Mouse (Mus musculus) midbrain, embryonic 11.5 days (tissue): ENCODE results near the gene Rangap1. TPM values are rescaled to one million over a fixed set of nuclear protein-coding genes. Genes with fewer than 3 reads are reported as not detected.

ENCODE experiments used
- ATAC-seq: fragments of 200-750 bp; cut with Nextera tagmentation; 2 replicates; pipeline ENCODE4 v1.8.0; 2017; ENCODE audit warnings: moderate TSS enrichment, moderate library complexity; ENCODE audit not compliant: low FRiP score
- DNase-seq: peaks from one replicate; pipeline ENCODE4 v3.0.0; 2015; ENCODE audit warnings: low spot score; ENCODE audit errors: missing footprints
- H3K27ac ChIP-seq: fragments of 300-500 bp; sonication (generic); 2 replicates; pipeline ENCODE4 v1.5.1; 2014; ENCODE audit warnings: low read depth, low read length
- H3K27me3 ChIP-seq: fragments of 300-500 bp; sonication (generic); 2 replicates; pipeline ENCODE4 v1.6.1; 2014; ENCODE audit warnings: mild to moderate bottlenecking, low read length, moderate library complexity, mixed read lengths; ENCODE audit not compliant: control insufficient read depth, insufficient read depth
- H3K36me3 ChIP-seq: fragments of 300-500 bp; sonication (generic); 2 replicates; pipeline ENCODE4 v1.6.1; 2014; ENCODE audit warnings: mild to moderate bottlenecking, low read length, moderate library complexity, mixed read lengths; ENCODE audit not compliant: control insufficient read depth, insufficient read depth
- H3K4me1 ChIP-seq: fragments of 300-500 bp; sonication (generic); 2 replicates; pipeline ENCODE4 v1.6.1; 2014; ENCODE audit warnings: low read length; ENCODE audit not compliant: control insufficient read depth, insufficient read depth
- H3K4me2 ChIP-seq: fragments of 300-500 bp; sonication (generic); 2 replicates; pipeline ENCODE4 v1.6.1; 2014; ENCODE audit warnings: mild to moderate bottlenecking, moderate library complexity
- H3K4me3 ChIP-seq: fragments of 300-500 bp; sonication (generic); 2 replicates; pipeline ENCODE4 v1.5.1; 2014; ENCODE audit warnings: low read depth, low read length
- H3K9ac ChIP-seq: fragments of 300-500 bp; sonication (generic); 2 replicates; pipeline ENCODE4 v1.6.1; 2014; ENCODE audit warnings: low read length
- H3K9me3 ChIP-seq: fragments of 300-500 bp; sonication (generic); 2 replicates; pipeline ENCODE4 v1.6.1; 2016; ENCODE audit warnings: low read length; ENCODE audit not compliant: control insufficient read depth
- WGBS: fragments of 180-500 bp; shearing (Covaris S2); extraction: QIAGEN DNeasy Blood & Tissue Kit; methylation state at CpG from one replicate; pipeline ENCODE4 v1.1.7; 2014; 5-methylcytosine and 5-hydroxymethylcytosine counted together
- polyA plus RNA-seq: library from polyadenylated mRNA; unstranded; fragments of >200 nt; fragmentation: Nextera tagmentation; extraction: Ambion mirVana; gene quantifications from 2 replicates; pipeline ENCODE4 v1.2.1, GENCODE M21; 2014

Gene Rangap1
- polyA plus RNA-seq, 1 experiment from 2014 or later: 152 TPM

DNA sequence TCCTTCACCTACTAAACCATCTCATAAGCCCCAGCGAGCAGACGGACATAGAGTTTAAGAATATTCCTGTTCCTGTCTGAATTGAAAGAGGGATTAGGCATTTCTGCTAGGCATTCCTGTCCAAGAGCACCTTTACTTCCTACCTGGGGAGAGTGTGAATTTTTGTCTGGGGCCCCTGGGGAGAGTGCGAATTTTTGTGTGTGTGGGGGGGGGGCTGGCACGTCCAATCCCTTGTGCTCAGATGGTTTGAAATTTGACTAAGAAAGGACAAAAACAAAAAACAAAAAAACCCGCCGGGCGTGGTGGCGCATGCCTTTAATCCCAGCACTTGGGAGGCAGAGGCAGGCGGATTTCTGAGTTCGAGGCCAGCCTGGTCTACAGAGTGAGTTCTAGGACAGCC, 82.0 kb downstream of the Rangap1 start:
- peak; percentile 38; the same call in 1 of the 2 replicates for ATAC-seq
- H3K4me2 ChIP-seq: peak overlapping the region; percentile 90; the same call in 1 of the 2 replicates

DNA sequence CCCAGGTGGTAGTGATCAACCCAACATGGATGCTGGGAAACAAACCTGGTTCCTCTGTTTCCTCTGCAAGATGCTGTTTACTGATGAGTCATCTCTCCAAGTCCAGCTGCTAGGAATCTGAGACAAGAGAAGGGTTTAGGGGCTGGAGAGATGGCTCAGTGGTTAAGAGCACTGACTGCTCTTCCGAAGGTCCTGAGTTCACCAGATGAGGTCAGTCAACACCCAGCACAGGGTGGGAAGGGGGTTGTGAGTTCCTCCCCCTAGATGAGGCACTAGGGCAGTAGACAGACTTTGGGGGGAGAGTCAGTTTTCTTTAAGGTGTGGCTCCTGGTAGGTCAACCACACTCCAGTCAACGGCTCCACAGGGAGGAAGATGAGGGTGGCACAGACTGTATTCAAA, 83.6 kb downstream of the Rangap1 start:
- H3K4me3 ChIP-seq: no peak overlapping the region
- no peaks in the 10 kb centered on the region for H3K9me3 ChIP-seq
- H3K9ac ChIP-seq: no peak overlapping the region
- no peaks in the 10 kb centered on the region for H3K27me3 ChIP-seq
- H3K36me3 ChIP-seq: no peaks in the 10 kb centered on the region
- no peak for DNase-seq
- WGBS: 89% methylated on average over 2 of the region's 2 CpGs
- H3K27ac ChIP-seq: no peak overlapping the region
- no peak for ATAC-seq
- H3K4me1 ChIP-seq: peaks cover 7% of the 10 kb centered on the region
- no peak overlapping the region for H3K4me2 ChIP-seq

More for the DNA sequence above, 82.0 kb downstream of the Rangap1 start:
- WGBS: 65% methylated on average over 10 of the region's 10 CpGs
- peak overlapping the region; percentile 86; the same call in 1 of the 2 replicates for H3K4me3 ChIP-seq
- H3K27ac ChIP-seq: no peak overlapping the region
- 0 out of 2 replicates have a peak, but pooled peaks cover 2% of the 10 kb centered on the region for H3K36me3 ChIP-seq
- H3K27me3 ChIP-seq: no peaks in the 10 kb centered on the region
- peaks cover 7% of the 10 kb centered on the region for H3K4me1 ChIP-seq
- H3K9me3 ChIP-seq: no peaks in the 10 kb centered on the region
- no peak for DNase-seq
- no peak overlapping the region for H3K9ac ChIP-seq

Other genes with a start within 250 kb of the Rangap1 start
- 23.7 and 25.8 TPM in 2 replicates for gene Ep300, start 160.2 kb downstream of the Rangap1 start, polyA plus RNA-seq
- gene L3mbtl2, start 81.6 kb downstream of the Rangap1 start, polyA plus RNA-seq: 27.8 and 30.5 TPM in 2 replicates
- gene Chadl, start 48.2 kb downstream of the Rangap1 start, polyA plus RNA-seq: 2.5 and 2.8 TPM in 2 replicates
- gene Zc3h7b, start 473 bp downstream of the Rangap1 start, polyA plus RNA-seq: 34.3 and 35.0 TPM in 2 replicates
- gene Tef, start 56.9 kb upstream of the Rangap1 start, polyA plus RNA-seq: 11.0 and 12.9 TPM in 2 replicates
- 10.4 and 12.9 TPM in 2 replicates for gene Tob2, start 113.3 kb upstream of the Rangap1 start, polyA plus RNA-seq
- gene Phf5a, start 126.4 kb upstream of the Rangap1 start, polyA plus RNA-seq: 179 and 197 TPM in 2 replicates
- 155 and 165 TPM in 2 replicates for gene Aco2, start 126.8 kb upstream of the Rangap1 start, polyA plus RNA-seq
- 66.9 and 75.6 TPM in 2 replicates for gene Polr3h, start 180.7 kb upstream of the Rangap1 start, polyA plus RNA-seq
- gene Csdc2, start 191.2 kb upstream of the Rangap1 start, polyA plus RNA-seq: 18.0 and 18.9 TPM in 2 replicates
- gene Pmm1, start 215.4 kb upstream of the Rangap1 start, polyA plus RNA-seq: 26.9 and 29.8 TPM in 2 replicates
- gene 1700029P11Rik, start 235.0 kb upstream of the Rangap1 start, polyA plus RNA-seq: not detected in 2 replicates
- gene Xrcc6, start 242.3 kb upstream of the Rangap1 start, polyA plus RNA-seq: 58.4 and 62.2 TPM in 2 replicates